Mouse (Mus musculus): ENCODE measurements around the gene Frat1. TPM values are rescaled to one million over a fixed set of nuclear protein-coding genes. Genes with fewer than 3 reads are reported as not detected.
"Not testable (repeated sequence)": the region's sequence is repeated elsewhere in the genome, so short reads cannot be mapped to it uniquely, and the experiment has no call there.

Frat1 gene
- total RNA-seq, 2 experiments from 2014 or later = 17.5 to 20.5 TPM

- no peak for DNase-seq
Observed at GRCm38 (mm10) chr19:41844345-41844744, 14.6 kb downstream of the Frat1 start.

DNA sequence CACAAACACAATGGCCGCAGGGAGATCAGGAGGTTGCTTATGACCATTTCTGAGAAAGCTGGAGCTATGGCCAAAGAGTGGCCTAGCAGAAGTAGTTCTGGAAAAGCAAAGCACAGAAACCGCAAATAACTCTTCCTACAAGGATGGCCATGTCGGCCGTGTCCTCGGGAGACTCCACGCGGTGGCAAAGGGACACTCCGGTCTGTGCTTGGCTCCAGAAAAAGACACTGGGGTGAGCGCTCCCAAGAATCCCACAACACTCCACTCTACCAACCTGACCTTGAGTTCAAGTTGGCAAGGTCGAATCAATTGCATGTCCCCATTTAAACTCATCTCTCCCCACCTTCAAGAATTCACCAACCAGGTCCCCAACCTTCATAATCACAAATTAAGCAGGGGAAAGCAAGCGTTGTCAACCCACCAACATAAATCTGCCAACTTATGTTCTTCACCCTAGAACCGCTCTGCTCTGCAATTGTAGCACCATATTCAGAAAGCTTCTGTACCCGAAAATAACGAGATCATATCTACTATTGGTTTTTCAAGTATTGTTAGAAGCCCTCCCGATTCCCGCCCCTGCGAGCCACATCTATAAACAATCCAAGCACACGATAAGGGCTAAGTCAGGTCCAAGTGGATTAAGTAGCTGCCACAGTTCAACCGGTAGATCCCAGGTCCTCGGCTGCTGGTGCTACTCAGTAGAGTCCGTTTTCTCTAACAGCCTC, 16.8 kb downstream of the Frat1 start:
- DNase-seq = peak in 1 of 2 experiments; percentile 17

- peak; percentile 27 to 51 for DNase-seq
Observed at GRCm38 (mm10) chr19:41847091-41847581, 17.4 kb downstream of the Frat1 start.

DNA sequence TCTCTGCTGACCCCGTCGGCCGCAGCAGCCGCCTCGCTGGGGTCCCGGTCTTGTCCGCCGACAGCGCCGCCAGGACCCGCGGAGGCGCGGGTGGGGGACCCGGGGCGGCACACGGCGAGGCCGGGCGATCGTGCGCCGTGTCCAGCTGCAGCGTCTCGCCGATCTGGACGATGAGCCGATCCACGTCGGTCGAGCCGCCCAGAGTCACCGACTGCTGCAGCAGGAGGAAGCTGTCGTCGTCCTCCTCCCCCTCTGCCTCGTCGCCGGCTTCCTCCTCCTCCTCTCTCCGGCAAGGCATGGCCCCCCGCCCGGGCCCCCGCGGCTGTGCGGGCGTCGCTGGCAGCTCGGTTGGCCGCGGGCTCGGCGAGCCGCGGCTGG, 17.8 kb downstream of the Frat1 start:
- not testable (repeated sequence) for DNase-seq

DNA sequence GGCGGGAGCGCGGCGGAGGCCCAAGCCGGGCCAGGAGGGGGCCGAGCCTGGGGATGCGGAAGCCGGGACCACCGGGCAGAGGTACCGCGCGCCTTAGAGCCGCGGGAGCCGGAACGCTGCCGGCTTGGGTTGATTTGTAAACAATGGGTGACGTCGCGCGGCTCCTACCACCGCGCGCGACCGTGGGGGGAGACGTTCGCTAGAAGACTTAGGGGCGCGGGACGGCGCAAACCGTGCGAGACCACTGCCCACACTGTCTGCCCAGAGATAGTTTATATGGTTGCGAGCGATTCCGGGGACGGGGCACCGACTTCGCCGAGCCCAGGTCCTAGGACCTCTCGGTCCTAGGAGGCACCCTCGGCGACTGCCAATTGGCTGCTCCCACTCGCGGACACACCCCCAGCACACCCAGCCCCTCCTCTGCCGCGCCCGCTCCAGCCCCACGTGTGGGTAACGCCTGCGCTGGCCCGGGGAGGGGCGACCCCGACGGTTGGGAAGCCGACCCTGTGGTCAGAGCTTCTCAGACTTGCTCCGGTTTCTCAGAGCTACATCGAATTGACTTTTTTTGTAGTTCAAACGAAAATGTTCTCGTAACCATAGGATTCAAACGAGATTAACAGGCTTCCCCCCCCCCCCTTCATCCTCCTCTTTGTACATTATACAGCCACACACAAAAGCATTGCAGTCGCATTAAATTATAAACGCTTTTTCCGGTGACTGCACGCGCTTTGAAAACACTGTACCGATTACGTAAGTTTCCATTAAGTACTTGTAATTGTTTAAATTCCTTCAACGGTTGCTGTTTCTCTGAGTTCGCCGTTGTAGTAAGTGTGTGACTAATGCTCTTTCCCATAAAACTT, 18.5 kb downstream of the Frat1 start, which contains the start of gene Frat2:
TSS of gene Frat2 (minus strand) at position 141 of the 860 bp plus-strand sequence.
- DNase-seq = peak; percentile 89

DNA sequence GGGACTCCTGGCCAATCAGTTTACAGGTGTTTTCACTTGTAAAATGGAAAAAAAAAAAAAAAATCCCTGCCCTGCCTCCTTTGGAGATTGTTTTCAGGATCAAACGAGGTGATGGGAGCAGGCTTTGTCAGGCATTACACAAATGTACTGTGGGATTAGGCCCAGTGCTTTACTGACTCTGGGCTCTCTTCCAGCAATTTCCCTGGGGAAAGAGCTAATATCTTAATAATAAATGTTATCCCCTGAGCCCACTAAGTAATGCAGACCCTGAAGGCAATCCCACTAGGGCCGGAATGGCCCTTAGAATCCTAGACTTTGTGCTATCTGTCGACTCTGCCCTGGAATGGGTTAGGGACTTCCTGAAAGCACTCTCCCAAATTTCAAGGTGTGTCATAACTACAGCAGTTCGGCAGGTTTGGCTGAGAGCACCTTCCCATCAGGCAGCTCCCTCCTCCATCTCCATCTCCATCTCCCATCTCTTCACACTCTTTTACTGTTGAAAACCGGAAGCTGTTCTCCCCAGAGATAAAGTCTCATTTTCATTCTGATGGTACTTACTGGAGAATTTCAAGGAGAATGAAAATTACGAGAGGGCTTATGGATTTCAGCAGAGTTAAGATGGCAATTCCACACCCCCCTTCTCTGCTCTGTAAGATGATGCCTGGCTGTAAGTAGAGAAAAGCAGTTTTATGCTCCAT, 20.4 kb downstream of the Frat1 start:
- no peak for DNase-seq

DNA sequence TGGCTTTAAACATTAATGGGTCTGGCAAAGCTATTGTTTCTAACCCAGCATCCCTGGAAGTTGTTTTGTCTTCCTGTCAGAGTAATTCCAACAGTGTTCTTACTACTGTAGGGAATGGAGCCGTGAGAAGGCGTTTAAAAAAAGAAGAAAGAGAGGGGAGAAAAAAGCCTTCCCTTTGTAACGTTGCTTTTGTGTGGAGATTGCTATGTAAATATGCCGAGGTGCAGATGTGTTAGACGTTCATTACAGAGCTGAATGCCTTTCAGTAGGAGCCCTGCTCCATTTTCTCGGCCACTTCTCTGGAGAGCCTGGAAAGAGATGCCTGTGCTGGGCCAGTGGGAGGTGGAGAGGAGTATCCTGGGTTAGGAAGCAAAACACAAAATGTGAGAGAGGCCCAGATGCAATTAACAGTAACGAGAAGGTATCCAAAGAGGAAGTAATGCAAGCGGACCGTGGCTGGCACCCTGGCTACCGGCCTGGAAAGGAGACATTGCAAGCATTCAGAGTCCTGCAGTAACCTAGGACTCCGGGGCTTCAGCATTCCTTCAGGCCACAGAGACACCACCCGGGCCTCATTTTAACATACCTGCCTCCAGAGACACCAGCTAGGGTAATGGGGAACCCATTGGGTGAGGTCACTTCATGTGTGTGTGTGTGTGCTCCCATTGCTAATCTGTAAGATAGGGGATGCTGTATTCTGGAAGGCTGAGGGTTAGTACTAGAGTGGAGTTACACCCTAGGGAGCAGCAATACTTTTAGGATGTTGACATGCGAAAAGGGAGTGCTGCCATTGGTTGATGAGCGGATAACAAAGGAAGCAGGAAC, 21.2 kb downstream of the Frat1 start:
- no peak for DNase-seq

- DNase-seq = no peak
Observed at GRCm38 (mm10) chr19:41852423-41852822, 22.7 kb downstream of the Frat1 start.

DNA sequence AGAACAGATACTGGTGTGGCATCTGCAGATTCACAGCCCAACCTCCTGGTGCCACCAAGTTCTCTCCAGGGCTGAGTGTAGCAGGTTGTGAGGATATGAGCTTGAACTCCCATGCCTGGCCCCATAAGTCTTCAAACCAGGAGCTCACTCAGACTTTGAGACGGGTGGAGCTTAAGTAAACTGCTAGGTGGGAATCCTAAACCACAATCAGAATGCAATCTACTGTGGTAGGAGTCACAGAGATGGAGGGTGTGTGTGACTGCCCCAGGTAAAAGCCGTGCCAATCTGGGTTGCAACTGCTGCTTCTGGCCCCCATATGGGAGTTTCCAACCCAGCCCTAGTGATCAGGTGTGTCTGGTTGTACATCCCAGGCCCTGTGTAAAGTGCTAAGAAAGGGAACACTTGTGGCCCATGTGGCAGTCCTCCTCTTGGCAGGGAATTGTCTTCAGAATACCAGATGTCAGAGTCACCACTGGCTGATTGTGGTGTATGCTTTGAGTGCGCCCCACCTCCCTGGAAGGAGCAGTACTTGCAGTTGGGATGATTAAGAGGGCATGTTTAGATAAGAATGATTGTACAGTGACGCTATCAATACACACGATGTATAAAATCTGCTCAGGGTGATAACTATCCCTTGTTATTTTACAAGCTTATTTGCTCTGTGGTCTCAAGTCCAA, 27.5 kb downstream of the Frat1 start:
- DNase-seq = no peak

DNA sequence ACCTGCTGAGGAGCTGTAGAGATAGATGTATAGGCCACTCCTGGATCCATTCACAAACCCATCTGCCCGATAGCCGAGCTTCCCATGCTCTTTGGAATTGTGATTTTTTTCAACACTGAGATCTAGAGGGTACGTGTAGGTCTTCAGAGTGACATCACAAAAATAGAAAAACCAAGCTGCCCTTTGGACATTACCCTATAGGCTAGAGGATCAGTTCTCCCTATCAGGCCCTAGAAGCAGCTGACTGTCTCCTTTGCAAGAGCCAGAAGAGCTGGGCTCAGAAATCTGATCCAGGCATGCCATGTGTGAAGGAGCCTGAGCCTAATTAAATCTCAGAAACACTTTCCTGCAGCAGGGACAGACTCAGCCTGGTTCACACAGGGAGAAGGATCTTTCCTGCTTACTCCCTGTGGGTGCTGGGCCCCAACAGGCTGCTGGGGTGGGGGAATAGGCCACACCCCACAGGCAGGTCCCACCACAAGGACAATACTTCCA, 28.1 kb downstream of the Frat1 start:
- DNase-seq = no peak

GRCm38 (mm10) chr19:41866707-41867106, 36.9 kb downstream of the Frat1 start:
- DNase-seq = no peak

DNA sequence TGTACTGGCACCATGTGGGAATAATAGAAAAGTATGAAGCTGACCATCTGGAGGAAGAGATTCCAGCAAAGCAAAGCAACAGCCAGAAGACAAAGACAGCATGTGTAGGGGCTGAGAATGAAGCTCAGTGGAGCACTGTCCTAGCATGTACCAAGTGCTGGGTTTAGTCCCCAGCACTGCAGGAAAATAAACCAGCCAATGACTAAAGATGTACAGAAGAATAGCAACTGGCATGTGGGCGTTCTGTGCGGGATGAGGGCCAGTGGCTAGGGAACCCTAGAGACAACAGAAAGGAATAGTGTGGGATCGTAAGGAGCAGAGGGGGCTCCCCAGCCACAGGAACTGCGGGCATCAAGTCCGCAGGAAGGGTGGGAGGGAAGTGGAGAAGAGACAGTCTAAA, 39.5 kb downstream of the Frat1 start:
- DNase-seq = peak in 1 of 2 experiments; percentile 18

- not testable (repeated sequence) for DNase-seq
Observed at GRCm38 (mm10) chr19:41869946-41870345, 40.2 kb downstream of the Frat1 start.

- DNase-seq = peak in 1 of 2 experiments; percentile 19
Observed at GRCm38 (mm10) chr19:41872285-41872684, 42.5 kb downstream of the Frat1 start.

- no peak for DNase-seq
Observed at GRCm38 (mm10) chr19:41874356-41874755, 44.6 kb downstream of the Frat1 start.

GRCm38 (mm10) chr19:41881842-41882241, 52.1 kb downstream of the Frat1 start:
- no peak for DNase-seq

Other genes starting within 250 kb of the Frat1 start
- 10 to 100 TPM; 12.5 to 13.1 TPM for gene Gm340, start 247.6 kb upstream of the Frat1 start, total RNA-seq (2021)
- gene Slit1, start 86.3 kb upstream of the Frat1 start, total RNA-seq (2021) = 100 to 1,000 TPM; 212 to 242 TPM
- 1 to 10 TPM; 2.9 to 3.0 TPM for gene Arhgap19, start 27.9 kb upstream of the Frat1 start, total RNA-seq (2021)
- gene Frat2, start 18.2 kb downstream of the Frat1 start, total RNA-seq (2021) = 10 to 100 TPM; 14.0 to 16.4 TPM
- 10 to 100 TPM; 34.7 to 35.5 TPM for gene Rrp12, start 66.2 kb downstream of the Frat1 start, total RNA-seq (2021)
- gene Pgam1, start 82.0 kb downstream of the Frat1 start, total RNA-seq (2021) = 100 to 1,000 TPM; 507 to 547 TPM
- 10 to 100 TPM; 27.0 to 29.5 TPM for gene Exosc1, start 103.5 kb downstream of the Frat1 start, total RNA-seq (2021)
- 10 to 100 TPM; 41.9 to 45.0 TPM for gene Zdhhc16, start 103.5 kb downstream of the Frat1 start, total RNA-seq (2021)
- 10 to 100 TPM; 31.8 to 37.0 TPM for gene Mms19, start 151.2 kb downstream of the Frat1 start, total RNA-seq (2021)
- 10 to 100 TPM; 13.4 to 14.5 TPM for gene Ubtd1, start 151.8 kb downstream of the Frat1 start, total RNA-seq (2021)
- not detected for gene Ankrd2, start 206.0 kb downstream of the Frat1 start, total RNA-seq (2021)
- gene Hoga1, start 215.6 kb downstream of the Frat1 start, total RNA-seq (2021) = 1 to 10 TPM; 5.8 to 8.7 TPM
- gene 4933411K16Rik, start 222.3 kb downstream of the Frat1 start, total RNA-seq (2021) = 1 to 10 TPM; 2.0 to 2.8 TPM